Mouse (Mus musculus) thymus, postnatal 25 days (tissue): Measurements from ENCODE around the gene Atxn7.
"Not testable (repeated sequence)": the region's sequence is repeated elsewhere in the genome, so short reads cannot be mapped to it uniquely, and the experiment has no call there.

Experiments used
- DNase-seq: peaks from one replicate; pipeline ENCODE4 v3.0.0; 2022

Gene Atxn7

DNA sequence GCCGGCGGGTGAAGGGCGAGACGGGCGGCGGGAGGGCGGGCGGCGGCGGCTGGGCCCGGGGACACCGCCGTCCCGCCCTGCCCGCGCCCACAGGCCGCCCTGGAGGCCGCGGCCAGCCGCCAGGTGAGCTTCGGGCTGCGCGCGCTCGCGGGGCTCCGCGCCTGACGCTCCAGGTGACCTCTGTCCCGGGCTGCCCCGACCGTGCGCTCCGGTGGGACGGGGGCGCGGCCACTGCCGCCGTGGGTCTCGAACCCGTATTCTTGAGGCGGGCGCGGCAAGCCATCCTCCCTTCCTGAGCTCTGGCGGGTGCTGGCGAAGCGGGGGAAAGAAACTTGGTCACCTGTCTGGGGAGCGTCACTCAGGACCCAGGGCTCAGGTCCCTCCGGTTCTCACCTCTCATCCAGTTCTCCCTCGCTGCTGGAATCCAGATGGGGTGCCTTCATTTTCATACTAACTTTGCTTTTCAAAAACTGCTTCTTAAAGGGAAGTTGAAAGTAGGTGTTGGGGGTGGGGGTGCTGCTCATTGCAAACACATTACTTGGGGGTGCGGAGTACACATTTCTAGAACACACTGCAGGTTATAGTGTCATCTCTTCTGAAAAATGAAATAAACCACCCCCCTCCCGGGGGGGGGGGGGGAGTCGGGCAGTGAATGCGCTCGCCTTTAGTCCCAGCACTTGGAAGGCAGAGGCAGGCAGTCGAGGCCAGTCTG lies at the start of gene Atxn7, which contains the start of gene Thoc7:
TSS of gene Atxn7 (plus strand) at position 40 of the 712 bp plus-strand sequence.
TSS of gene Thoc7 (minus strand) at position 452 of the 712 bp plus-strand sequence.
- peak; percentile 63 for DNase-seq

- DNase-seq, result no peak
These were observed 46.7 kb upstream of the Atxn7 start, which contains the start of gene Gm281 for GRCm38 (mm10) chr14:13914387-13915082. TSS of gene Gm281 (minus strand) at chr14:13914478.

GRCm38 (mm10) chr14:13915207-13915606 lies 46.0 kb upstream of the Atxn7 start:
- no peak for DNase-seq

DNA sequence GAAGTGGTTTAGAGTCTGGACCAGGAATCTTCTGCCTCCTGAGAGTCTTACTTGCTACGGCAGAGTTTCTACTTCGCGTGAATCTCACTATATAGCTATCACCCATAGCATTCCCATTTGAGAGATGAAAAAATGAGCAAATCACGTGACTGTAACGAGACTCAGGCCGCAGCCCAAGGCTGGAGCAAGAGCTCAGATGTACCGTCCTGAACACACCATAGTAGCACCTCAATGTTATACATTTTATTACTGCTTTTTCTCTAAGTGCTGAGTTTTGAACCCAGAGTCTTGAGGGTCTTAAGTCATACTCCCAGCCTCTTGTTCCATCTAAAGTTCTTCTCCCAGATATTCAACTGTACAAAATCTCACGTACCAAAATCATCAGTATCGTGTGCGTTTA lies 44.0 kb upstream of the Atxn7 start:
- DNase-seq, result no peak

- peak; percentile 38 for DNase-seq
These were observed 43.6 kb upstream of the Atxn7 start for GRCm38 (mm10) chr14:13917630-13918029.

GRCm38 (mm10) chr14:13933290-13934051 lies 27.8 kb upstream of the Atxn7 start:
- DNase-seq, result no peak

- DNase-seq, result no peak
These were observed 27.2 kb upstream of the Atxn7 start for GRCm38 (mm10) chr14:13934052-13934371.

DNA sequence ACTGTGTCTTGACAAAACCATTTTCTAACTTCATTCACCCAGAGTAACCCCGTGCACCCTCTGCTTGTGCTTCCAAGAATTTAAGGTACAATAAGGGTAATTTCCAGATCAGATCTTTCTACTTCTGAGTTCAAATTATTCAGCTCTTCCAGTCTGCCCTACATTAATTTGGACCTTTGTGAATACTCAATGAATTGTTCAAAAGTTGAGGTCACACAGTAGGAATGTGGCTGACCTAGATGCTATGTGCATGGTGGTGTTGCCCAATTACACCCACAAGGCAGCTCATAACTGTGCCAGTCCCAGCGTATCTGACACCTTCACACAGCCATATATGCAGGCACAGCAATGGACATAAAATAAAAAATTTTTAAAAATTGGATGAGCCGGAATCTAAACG lies 16.6 kb upstream of the Atxn7 start:
- no peak for DNase-seq

GRCm38 (mm10) chr14:13948345-13948744 lies 12.9 kb upstream of the Atxn7 start:
- no peak for DNase-seq

- peak; percentile 60 for DNase-seq
These were observed 10.8 kb upstream of the Atxn7 start for GRCm38 (mm10) chr14:13950401-13950800.

GRCm38 (mm10) chr14:13952151-13952550 lies 9.1 kb upstream of the Atxn7 start:
- not testable (repeated sequence) for DNase-seq

DNA sequence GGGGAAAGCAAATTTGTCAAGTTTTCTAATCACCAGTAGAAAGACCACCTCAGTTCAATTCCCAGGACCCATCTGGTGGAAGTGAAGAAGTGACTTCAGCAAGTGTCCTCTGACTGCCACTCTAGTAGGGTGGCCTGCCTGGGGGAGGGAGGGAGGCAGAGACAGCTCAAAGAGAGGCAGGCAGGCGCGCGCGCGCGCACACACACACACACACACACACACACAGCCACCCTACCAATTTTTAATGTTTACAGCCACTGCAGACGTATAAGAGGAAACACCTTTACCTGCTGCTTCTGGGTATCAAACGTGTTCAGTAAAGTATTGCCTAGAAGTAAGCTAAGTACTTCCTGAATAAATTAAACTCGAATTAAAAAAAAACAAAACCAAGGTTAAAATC lies 1.2 kb upstream of the Atxn7 start:
- peak; percentile 42 for DNase-seq

GRCm38 (mm10) chr14:13960482-13961325 lies 536 bp upstream of the Atxn7 start:
- peak; percentile 68 for DNase-seq

DNA sequence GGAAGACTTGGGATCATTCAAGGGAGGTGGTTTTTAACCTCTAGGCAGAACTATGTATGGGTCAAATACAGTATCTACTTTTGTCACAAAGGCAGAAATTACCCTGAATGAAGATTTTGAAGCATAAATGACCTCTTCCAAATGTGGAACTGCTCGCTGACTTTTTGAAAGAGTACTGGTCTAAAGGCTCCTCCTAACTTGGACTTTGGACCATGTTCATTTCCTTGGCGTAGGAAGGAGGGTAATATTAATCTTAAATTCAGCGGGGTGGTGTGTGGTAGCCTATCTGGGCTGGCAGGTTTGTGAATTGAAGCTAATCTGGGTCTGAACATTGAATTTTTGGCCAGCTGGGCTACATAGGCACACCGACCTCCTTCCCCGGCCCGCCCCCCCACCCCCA lies 1.2 kb downstream of the Atxn7 start:
- DNase-seq, result no peak

GRCm38 (mm10) chr14:13963527-13963926 lies 2.3 kb downstream of the Atxn7 start:
- DNase-seq, result no peak

GRCm38 (mm10) chr14:13967607-13968006 lies 6.4 kb downstream of the Atxn7 start:
- peak; percentile 12 for DNase-seq

- DNase-seq, result no peak
These were observed 7.2 kb downstream of the Atxn7 start for GRCm38 (mm10) chr14:13968476-13968875.

- no peak for DNase-seq
These were observed 9.3 kb downstream of the Atxn7 start for GRCm38 (mm10) chr14:13970513-13970912.

GRCm38 (mm10) chr14:13971644-13972234 lies 10.5 kb downstream of the Atxn7 start:
- no peak for DNase-seq

GRCm38 (mm10) chr14:13977498-13977897 lies 16.3 kb downstream of the Atxn7 start:
- no peak for DNase-seq

- peak; percentile 8 for DNase-seq
These were observed 20.0 kb downstream of the Atxn7 start for GRCm38 (mm10) chr14:13981286-13981685.

- DNase-seq, result no peak
These were observed 20.9 kb downstream of the Atxn7 start for GRCm38 (mm10) chr14:13982174-13982573.
